Mouse (Mus musculus) lung, postnatal 0 days (tissue): ENCODE data around the gene Psme4.

Experiments
- CTCF ChIP-seq: IDR thresholded peaks from 2 replicates; pipeline ENCODE4 v1.5.1; 2016; ENCODE audit warnings: antibody characterized with exemption, mild to moderate bottlenecking
- EP300 ChIP-seq: IDR thresholded peaks from 2 replicates; pipeline ENCODE4 v1.6.1; 2016; ENCODE audit warnings: antibody characterized with exemption, mild to moderate bottlenecking, control low read depth

GRCm38 (mm10) chr11:30802421-30802820, 30.9 kb downstream of the Psme4 start:
- no peak for TF ChIP-seq EP300
- TF ChIP-seq CTCF = no peak
